Mouse (Mus musculus) spleen, postnatal 14 days (tissue): Measurements from ENCODE around the gene Ing3.

Source experiments
- DNase-seq, 2 experiments: peaks; one replicate each; pipeline ENCODE4 v3.0.0; 2021 to 2022; ENCODE audit warnings: low spot score in 2 of 2

Ing3 gene

DNA sequence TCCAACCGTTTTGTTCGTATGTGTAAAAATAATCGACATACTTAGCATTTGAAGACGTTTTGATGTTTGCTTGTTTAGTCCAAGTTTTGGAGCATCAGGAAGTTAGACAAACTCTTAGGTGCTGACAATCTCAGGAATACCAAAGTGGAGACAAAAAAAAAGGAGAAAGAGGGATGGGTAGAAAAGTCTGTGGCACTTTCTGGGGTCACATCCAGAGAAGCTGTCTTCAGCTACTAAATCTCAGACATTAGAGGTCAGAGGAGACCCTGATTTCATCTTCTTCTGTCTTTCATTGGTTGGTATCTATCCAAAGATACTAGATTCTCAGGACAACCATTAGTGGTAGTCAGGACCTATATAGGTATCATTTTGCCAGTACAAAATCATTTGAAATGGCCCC is 41.8 kb downstream of the Ing3 start:
- DNase-seq = no peak

- DNase-seq = no peak
Measured at GRCm38 (mm10) chr6:21993070-21993469, 43.7 kb downstream of the Ing3 start.

DNA sequence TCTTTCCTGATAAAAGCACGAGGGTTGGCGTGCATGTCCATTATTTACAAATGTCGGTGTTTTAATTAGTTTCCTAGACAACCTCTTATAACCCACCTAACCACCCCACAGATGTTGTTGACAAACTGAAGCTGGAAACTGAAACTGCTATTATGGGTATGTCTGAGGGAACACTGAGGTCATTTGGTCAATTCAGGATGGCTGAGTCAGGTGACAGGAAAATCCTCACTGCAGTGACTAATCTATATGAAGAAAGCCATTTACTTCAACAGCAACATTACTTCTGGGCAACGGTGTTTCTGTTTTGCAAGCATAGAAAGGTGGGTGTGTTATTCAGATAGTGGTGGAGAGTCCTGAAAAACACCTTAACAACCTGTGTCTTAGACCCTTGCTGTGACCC is 48.8 kb downstream of the Ing3 start:
- no peak for DNase-seq

GRCm38 (mm10) chr6:21999025-21999424 is 49.7 kb downstream of the Ing3 start:
- DNase-seq = no peak

DNA sequence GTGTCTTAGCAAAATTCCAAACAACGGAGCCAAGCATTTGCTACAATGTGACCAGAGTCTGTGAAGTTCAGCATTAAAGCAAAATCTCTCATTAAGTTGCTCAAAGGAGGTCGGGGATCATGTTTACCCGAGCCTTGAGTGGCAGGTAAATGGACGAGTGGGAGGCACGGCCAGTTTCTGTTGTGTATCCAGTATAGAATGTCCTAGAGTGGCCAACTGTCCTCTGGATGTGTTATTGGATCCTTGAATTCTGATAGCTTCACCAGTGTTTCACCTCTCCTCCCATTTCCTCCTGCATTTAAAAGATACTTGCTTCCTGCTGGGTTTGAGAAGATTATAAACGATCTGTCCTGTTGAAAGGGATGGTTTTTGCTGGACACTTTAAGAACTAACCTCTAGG is 50.7 kb downstream of the Ing3 start:
- DNase-seq = no peak

DNA sequence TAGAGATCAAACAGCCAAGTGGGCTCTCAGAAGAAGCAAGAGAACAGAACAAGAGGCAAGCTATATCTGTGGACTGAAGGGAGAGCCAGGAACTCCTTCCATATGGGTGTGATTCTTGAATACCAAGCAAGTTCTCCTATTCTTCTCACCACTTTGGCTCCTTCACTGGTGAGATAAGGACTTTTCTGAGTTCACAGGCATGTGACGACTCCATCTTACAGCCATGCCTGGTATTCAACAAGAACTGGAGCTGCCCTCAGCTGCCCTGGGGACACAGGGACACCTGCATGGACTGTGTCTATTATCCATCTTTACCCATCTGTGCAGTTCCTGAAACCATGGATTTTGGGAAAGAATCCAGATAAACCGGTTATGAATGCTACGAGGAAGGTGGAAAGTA is 51.5 kb downstream of the Ing3 start:
- no peak for DNase-seq

- DNase-seq = no peak
Measured at GRCm38 (mm10) chr6:22001284-22001916, 52.0 kb downstream of the Ing3 start.

GRCm38 (mm10) chr6:22002521-22003199 is 53.3 kb downstream of the Ing3 start:
- no peak for DNase-seq

DNA sequence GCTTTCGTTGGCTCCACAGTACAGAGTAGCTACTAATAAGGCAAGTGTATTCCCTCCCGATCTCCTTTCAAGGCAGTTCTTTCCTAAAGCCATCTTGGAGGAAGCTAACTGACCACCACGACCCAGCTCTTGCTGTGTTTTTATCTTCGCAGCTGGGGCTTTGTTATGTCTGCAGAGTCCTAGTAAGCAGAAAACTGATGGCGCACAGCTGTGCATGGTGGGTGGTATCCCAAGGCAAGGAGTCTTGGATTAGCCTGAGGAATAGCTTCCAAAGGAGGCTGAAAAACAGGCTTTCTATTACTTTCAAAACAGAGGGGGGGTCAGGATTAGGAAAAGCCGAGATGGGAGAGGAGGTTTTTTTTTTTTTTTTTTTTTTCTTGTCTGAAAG is 53.8 kb downstream of the Ing3 start:
- DNase-seq = no peak

- no peak for DNase-seq
Measured at GRCm38 (mm10) chr6:22003959-22004543, 54.7 kb downstream of the Ing3 start.

GRCm38 (mm10) chr6:22008346-22008745 is 59.0 kb downstream of the Ing3 start:
- DNase-seq = no peak

GRCm38 (mm10) chr6:22010258-22010657 is 60.9 kb downstream of the Ing3 start:
- no peak for DNase-seq

DNA sequence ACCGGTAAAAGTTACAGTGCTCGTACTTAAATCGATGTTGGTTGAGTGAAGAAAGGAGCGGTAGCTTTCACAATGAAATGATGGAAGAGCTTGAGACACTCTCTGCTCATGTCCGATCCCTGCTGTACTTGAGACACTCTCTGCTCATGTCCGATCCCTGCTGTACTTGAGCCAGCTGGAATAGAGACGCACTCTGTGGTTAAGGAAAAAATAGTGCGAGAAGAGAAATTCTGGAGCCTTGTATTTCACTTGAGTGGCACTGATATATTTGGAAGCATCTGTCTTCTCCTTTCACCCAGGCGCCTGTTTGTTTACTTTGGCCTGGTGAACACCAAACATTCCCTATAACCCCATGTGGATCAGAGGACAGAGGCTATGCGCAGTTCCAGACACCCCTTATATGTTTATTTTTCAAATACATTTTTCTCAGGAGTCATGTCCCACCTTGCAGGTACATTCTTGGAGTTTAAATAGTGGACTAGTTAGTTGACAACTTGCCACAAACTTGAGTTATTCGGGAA is 61.5 kb downstream of the Ing3 start:
- no peak for DNase-seq

DNA sequence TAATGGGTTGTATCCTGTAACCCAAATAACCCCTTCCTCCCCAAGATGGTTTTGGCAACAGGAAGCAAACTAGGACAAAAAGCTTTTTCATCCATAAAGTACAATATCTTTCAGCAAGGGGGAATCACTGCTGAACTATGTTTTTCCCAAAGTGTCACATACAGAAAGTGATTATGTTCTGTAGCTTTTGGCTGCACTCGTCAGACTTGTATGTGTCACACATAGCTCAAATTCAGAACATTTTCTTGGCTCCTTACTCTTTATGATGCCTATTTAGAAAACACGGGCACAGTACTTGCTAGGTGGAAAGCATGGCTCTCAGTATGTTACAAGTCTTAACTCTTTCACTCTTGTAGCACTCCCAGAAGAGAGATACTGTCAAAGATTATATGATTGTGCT is 62.2 kb downstream of the Ing3 start:
- DNase-seq = no peak

DNA sequence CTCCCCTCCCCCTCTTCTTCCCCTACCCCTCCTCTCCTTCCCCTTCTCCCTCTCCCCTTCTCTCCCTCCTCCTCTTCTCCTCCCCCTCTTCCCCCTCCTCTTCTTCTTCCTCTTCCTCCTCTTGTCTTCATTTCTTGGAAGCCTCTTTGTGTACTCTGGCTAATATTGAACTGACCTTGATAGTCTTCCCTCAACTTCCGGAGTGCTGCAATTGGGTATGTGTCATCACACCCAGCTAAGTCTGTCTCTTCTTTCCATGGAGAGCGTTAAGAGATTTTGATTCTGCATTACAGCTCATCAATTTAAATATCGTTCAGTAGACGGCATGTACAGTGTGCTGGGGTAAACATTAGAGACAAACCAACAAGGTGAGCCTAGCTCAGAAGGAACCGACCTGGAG is 62.7 kb downstream of the Ing3 start:
- DNase-seq = no peak

- DNase-seq = no peak
Measured at GRCm38 (mm10) chr6:22012501-22012900, 63.1 kb downstream of the Ing3 start.

DNA sequence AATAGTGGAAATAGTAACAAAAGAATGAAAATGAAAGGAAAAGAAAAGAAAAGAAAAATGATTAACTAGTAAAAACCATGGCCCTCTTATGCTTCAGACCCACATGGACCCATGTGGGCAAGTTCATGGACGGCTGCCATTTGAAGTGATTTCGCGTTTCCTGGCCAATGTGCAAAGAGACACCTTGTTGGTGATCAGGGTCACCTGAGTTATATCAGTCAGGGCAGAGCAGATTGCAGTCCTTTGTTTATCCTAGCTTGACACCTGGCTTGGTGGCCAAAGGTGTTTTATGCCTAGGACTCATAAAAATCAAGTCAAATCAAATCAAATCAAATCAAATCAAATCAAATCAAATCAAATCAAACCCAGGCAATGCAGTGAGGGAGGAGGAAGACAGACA is 64.0 kb downstream of the Ing3 start:
- DNase-seq = no peak

DNA sequence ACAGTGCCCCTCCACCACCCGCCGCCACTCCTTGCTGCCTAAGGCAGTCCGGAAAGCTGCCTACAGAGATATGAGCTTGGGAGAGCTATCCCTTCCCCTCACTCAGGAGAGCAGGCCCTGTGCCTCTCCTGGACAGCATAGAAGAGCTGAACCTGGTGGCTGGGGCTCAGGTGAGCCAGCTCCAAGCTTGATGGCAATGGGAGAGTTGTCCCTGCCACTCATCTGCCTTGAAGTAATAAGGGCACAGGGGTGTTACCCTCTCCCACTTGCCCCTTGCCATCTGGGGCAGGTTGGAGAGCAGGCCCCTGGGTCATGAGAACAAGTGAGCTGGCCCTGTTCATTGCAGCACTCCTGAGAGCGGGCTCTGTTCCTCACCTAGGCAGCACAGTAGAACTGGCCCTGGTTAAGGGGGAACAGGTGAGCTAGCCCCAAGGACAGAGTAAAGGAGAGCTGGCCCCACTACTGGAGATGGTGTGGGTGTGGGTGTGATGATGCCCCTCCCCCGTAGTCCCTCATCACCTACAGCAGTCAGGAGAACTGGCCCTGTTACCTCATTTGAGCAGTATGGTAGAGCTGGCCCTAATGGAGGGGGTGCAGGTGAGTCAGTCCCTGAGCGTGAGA is 65.0 kb downstream of the Ing3 start:
- DNase-seq = no peak

GRCm38 (mm10) chr6:22017631-22018030 is 68.3 kb downstream of the Ing3 start:
- DNase-seq = no peak

DNA sequence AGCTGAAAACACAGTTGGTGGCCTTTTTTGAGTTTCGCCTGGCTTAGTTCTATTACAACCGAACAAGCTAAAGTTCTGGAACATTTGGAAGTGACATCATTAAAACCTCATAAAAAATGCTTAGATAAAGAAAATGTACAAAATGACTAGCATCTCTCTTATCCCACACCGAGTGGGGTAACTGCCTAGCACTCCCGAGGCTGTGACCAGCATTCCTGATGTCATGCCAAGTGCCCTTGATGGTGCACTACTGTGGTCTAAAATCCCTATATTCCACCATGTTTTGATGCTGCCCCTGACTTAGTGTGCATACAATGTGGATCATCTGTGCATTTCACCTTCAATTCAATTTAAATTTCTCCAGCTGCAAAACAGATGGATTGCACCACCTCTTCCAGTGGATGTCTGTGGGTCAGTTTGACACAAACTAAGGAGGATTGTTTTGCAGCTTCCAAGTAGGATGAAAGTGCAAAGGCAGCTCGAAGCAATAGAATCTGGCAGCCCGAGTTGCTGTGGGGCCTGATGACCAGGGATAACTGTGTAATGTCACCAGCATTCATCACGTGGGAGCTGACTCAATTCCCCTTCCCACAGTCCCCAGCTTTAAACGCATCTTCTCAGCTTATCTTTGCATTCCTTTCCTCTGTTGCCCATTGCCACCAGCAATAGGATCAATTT is 69.5 kb downstream of the Ing3 start:
- DNase-seq = no peak

GRCm38 (mm10) chr6:22019637-22020036 is 70.3 kb downstream of the Ing3 start:
- no peak for DNase-seq

GRCm38 (mm10) chr6:22020696-22021095 is 71.3 kb downstream of the Ing3 start:
- DNase-seq = no peak
